Mouse (Mus musculus): ENCODE data around the gene Ppp1r9a.

Ppp1r9a gene

DNA sequence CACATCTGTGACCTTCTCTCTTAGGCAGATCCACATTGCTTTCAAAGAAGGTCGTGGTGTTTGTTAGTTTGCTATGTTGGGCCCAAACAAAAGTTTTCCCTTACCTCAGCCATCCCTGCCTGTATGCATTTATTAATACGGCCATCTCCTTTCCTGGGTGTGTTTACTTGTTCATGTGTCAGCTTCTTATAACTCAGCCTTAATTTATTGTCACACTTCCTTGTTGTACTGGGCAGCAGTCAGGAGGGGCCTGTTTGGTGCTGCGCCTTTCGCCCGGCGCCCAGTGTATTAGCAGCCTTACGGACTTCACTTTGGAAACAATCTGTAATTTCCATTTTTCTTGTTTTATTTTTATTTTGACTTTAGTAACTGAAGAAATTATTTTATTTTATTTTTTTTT is 201.5 kb downstream of the Ppp1r9a start:
- DNase-seq (ENCODE audit: low spot score), result no peak

DNA sequence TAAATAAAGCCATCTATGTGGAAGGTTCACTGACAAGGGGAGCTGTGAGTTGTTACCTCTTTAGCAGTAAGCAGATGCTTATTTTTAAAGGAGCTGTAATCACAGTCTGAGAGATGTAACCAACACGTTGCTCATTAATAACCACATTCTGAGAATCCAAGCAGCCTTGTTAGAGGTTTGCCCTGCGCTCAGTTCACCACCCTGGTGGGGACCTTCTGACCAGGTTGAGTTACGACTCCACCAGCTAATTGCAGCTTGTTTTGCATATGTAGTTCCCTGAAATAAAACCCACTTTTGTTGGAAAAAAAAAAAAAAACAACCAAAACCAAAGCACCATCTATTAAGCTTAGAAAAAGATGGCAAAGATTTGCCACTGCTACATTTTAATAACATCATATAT is 205.8 kb downstream of the Ppp1r9a start:
- no peak for DNase-seq (ENCODE audit: low spot score)

DNA sequence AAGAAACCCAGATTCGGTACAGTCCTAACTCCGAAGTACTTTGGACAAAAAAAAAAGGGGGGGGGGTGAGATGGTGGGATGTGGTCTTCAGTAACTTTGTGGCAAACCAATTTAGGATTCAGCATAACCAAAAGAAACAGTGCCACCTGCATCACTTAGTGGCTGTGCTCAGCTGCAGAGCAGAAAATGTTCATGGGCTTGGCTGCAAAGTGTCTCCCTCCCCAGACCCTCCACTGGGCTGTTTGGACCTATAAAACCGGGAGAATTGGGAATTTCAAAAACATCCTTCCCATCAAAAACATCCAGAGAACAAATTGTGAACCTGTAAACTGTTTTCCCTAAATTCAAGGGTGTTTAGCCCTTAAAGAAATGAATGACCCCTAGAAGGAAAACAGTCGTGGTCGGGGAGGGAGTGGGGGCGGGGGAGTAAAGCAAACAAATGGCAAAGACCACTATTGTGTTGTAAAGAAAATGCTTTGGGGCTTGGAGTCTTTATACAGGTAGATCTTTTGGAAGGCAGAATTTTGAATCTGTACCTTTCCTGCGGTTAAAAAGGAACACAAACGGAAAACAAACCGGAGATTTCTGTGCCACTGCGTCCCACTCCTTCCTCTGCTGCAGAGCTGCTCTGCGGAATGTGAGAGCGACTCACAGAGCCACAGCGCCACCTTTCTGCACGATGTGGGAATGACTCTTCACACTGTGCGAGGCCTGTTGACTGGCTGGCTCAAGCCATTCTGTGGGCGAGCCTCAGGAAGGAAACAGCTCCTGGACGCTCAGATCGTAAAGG is 207.4 kb downstream of the Ppp1r9a start:
- peak; percentile 86 for DNase-seq (ENCODE audit: low spot score)

DNA sequence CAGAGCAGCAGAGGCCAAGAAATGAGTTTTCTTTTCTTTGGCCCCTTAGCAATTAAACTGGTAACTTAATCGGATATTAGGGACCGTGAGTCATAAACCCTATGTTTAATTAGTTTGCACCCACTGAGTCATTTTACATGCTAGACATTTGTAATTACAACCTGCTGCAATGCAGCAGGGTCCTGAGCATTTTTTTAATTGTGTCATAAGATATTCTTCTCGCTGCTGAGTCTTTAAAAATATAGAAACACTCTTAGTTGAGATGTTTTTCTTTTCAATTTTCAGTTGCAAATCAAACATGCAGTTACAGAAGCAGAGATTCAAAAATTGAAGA is 208.0 kb downstream of the Ppp1r9a start:
- no peak for DNase-seq (ENCODE audit: low spot score)

DNA sequence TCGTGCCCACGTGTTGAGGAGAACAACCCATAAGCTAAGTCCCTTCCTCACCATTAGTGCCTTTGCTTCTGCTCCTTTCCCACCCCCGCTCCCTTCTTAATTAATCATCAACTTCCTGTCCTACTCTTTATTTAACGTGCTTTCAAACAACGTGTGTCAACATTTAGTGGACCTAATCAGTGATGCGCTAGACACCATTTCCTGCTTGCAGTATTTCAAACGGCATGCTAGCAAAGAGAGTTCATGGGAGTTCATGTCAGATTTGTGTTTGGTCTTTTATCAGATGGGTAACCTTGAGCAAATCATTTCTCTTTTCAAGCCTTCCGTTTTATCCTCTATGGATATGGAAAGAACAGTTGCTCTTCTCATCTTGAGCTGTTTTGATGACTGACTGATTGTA is 210.4 kb downstream of the Ppp1r9a start:
- no peak for DNase-seq (ENCODE audit: low spot score)

DNA sequence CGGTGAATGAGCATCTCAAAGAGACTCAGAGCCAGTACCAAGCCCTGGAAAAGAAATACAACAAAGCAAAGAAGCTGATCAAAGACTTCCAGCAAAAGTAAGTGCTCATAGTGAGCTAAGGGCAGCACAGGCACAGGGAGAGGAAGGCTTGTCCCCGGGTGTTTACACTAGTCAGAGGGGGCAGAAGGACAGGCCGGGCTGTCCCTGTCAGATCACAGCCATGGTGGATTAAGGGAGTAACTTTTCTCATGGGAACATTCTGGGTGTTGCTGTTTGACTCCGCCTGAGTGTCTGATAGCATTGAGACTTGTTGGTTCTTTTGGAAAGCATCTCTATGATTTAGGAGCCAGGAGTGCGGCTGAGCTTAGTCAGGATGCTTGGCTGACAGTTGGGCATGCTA is 211.0 kb downstream of the Ppp1r9a start:
- DNase-seq (ENCODE audit: low spot score), result no peak

DNA sequence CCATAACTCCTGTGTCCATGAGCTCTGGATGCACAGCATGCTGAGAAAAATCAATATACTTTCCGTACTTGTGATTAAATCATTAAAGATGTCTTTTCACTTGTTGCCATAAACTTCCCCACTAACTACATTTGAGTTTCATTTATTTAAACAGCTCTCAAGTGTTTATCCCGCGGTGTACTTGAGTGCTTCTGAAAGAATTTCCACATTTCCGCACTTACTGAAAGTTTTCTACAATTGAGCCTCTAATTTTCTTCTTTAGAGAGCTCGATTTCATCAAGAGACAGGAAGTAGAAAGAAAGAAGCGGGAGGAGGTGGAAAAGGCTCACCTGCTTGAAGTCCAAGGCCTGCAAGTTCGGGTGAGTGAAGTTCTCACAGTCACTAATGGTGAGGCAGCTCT is 212.1 kb downstream of the Ppp1r9a start:
- DNase-seq (ENCODE audit: low spot score), result no peak

DNA sequence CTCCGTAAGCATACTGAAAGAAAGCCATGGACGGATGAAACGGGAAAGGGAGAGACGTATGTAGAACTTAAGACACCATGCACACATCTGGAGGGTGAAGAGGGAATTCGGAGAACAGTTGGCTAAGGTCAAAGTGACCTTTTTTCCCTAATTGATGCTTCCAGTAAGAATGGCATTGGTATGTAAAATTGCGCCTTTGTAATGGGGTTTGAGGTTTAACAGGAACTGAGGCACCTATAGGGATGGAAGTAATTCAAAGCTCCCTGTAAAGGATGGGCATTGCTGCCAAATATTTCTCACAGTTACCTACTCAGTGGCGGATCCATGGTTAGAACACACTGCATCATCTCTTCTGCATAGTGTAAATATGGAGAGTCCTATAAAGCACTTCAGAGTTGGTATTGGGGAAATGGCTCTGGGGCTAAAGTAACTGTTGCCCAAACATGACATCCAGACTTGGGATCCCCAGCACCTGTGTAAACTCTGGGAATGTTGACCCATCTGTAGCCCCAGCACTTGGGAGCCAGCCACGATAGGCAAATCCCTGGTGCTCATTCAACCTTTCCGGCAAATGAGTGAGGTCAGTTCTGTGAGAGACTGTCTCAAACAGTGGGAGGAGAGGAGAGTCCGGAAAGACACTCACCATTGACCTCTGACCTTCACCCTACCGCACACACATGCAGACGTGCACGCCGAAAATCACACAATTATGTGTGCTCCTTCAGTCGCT is 216.6 kb downstream of the Ppp1r9a start:
- DNase-seq (ENCODE audit: low spot score), result no peak

DNA sequence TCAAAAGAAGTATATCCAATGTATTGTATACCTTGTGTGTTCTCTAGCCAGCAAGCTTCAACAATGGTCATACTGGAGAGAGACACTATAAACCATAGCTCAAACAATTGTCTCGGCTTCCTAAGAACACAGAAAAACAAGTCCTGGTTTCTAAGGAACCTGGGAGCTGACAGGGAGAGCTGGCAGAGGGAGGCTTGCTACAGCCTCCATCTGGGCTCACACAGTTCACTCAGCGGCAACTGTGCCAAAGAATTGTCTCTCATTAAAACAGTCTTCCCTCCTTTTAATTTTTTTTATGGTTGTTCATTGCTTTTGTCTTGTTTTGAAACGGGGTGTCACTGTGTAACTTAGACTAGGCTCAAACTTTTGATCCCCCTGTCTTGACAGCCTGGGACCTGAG is 217.5 kb downstream of the Ppp1r9a start:
- no peak for DNase-seq (ENCODE audit: low spot score)

DNA sequence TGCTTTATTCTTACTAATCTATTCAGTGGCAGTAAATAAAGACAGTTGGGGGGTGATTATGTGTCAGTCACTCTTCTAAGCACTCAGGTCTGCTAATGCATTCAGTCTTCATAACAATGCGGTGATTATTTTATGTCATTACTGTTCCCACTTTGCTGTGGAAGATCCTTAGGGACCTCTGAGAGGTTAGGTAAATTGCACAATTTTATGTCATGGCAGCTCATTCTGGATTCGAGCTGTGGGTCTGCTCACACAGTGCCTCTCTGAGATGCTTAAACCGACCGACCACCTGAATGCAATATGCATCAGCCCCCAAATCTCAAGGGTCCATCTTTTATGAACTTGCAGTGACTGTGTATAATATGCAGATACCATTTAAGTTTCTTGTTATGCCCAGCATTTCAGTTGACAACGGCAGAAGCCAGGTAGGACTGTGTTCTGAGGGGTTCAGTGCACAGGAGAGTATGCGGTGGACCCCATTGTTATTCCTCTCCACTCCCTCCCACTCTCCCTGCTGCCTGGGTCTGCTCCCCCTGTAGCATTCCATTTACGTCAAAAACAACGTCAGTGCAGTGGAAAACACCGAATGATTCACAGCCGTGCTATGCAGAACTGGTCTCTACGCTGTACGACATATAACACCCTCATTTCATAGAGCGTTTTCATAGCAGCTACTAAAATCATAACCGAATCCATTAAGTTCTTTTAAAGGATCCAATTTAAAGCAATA is 226.8 kb downstream of the Ppp1r9a start:
- no peak for DNase-seq (ENCODE audit: low spot score)

DNA sequence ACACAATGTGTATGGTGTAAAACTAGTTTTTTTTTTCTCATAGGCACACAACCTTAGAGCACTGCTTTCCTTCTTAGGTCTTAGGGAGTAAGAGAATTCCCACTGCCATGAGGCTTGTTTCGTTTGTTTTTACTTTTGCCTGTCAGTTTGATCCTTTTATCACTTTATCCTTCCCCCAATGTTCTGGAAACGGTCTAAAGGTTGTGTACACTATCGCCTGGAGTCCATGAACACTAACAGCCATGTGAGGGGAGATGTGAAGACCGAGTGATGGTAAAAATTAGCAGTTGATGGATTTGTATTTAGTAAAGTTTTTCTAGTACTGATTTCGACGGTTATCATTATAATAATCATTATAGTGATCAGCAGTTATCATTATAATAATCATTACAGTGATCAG is 232.3 kb downstream of the Ppp1r9a start:
- DNase-seq (ENCODE audit: low spot score), result no peak

DNA sequence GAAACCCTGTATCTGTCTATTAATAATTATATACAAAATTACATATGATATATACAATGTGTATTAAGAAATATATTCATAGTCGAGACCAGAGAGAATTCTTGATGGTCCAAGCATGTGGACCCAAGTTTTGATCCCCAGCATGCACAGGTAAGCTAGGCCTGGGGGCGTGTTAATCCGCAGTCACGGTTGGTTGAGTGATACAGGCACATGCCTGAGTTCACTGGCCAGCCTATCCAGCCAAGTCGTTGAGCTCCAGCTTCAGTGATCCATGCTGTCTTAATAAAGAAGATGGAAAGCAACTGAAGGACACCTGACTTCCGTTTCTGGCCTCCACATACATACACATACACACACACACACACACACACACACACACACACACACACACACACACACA is 233.3 kb downstream of the Ppp1r9a start:
- no peak for DNase-seq (ENCODE audit: low spot score)

DNA sequence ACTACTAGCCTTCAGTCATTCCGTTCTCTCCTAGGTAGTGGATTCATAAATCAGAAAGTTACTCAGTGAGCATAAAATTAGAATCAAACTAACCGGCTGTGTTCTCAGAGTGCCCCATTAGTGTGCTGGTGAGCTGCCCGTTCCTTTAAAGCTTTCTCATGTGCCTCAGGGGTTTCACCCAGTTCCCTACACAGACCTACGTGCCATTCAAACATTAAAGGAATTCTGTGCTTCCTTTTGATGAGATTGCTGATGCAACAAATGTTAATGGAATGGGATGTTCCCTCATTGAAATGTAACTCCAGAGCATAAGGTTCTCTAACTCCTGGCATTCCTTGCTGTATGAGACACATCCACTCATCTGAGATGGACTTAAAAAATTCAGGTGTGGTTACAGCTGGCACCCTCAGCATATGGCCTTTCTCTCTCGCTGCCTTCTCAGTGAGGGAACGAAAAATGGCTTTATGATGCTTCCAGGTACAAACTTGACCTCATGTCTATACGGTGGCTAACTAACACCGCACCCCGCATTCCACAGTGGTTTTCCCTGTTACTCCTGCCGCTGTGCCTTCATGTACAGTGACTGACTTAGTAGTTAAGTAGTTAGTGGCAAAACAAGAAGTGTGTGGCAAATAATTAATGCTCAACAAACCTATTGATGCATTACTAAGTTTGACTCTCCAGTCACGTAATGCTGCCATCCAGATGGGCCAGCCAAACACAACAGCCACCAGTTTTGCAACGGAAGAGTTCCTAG is 236.3 kb downstream of the Ppp1r9a start:
- DNase-seq (ENCODE audit: low spot score), result no peak

DNA sequence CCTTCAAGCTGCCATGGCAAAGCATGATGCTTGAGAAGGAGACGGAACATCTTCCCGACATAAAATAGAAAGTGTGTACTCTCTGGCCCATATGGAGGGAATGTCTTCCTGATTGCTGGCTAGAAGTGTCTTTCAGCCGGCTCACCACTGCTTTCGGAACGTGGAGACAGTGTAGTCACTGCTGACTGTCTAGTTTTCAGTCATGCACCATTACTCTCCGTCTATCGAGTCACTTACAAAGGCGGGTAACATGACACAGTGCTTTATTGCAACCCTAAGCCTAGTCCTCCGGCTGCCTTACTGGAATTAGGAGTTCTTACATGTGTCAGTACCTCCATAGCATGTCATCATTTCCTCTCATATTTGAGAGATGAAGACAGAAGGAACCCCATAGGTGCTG is 236.9 kb downstream of the Ppp1r9a start:
- DNase-seq (ENCODE audit: low spot score), result no peak

DNA sequence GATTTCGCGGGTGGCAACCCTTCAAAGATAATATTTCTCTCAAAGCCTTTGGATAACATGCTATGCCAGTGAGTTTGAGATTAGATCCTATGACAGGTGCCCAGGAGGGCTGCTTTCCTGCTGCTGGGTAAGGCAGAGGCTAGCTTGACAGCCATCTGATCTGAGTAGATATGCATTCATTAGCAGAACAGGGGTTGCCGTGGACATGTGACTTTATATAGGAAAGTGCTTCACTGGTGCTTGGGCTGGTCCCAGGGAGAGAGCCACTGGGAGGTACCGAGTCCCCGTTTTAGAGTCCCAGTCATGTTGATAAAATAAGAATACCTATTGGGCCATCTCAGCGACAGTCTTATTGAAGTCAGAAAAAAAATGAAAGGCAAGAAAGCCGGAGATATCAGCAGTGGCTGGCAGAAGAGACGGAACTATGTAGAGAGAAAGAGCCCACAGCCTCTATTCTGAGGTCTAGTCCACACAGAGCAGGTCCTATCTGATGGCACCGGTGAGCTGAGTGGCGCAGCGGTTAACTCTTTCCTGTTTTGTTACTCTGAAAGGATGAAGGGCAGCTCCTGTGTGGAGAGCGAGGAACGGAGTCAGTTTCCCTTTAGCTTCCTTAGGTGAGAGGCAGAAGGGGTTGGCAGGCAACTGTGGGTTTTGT is 244.9 kb downstream of the Ppp1r9a start:
- DNase-seq (ENCODE audit: low spot score), result no peak

DNA sequence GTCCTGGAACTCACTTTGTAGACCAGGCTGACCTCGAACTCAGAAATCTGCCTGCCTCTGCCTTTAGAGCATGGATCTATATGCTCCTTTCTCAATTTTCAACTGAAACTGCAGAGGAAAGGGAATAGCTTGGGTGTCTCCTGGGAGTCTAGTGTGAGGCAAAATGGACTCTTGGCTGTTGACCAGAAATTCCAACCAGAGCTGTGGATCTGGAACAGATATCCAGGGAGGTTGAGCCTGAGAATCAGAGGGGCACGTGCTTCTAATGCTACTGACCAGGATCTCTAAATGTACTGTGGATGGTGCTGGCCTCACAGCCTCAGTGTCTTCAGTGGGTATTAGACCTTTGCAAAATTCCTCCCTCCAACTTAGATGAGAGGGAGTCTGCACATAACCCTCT is 247.2 kb downstream of the Ppp1r9a start:
- DNase-seq (ENCODE audit: low spot score), result no peak

DNA sequence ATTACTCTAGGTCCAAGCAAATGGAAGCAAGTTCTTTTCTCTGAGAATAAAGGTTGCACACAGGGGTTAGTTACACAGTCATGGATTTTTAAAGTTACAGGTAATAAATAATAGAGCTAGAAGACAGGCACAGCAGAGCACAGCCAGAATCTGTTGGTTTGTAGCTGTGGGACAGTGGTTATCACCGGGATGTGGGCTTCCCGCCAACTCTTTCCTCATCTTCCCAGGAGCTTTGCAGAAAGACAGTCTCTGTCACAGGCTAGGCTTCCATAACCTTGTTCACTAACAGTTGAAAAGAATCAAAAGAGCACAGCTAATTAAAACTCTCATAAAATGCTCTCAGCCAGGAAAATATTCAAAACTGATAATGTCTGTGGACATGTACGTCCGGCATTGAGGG is 248.5 kb downstream of the Ppp1r9a start:
- peak; percentile 7 for DNase-seq (ENCODE audit: low spot score)

DNA sequence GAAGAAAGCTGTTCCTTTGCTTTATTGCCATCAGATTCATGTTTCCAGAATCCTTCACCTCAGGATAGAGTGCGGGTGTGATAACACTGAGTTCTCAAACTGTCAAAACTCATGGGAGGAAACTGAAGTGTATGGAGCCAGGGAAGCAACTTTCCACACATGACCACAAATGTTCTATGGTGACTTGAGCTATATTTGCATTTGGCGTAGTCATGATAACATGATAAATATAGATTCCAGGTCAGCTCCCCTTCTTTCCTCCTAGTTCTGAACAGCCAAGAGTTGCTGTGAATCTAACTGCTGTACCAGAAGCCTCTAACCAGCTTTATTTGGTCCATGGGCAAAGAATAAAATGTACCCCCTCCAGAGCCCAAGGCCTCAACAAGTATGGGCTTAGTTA is 249.5 kb downstream of the Ppp1r9a start:
- DNase-seq (ENCODE audit: low spot score), result no peak

DNA sequence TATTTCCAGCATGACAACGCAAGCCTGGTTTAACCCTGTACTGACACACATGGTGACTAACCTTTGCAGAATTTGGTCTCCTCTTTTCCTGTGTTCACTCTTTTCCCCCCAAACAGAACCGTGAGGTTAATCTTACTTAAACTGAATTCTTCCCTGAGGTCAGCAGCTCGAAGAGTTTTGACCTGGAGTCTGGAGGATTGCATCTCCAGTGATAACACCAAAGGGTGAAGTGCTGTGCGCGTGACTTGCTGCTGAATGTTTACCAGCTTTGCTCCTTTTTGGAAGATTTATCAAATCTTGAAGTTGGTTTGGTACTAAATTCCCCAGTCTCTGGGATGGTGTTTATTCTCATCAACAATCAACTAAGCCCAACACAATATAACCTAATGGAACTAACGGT is 252.1 kb downstream of the Ppp1r9a start:
- DNase-seq (ENCODE audit: low spot score), result no peak

DNA sequence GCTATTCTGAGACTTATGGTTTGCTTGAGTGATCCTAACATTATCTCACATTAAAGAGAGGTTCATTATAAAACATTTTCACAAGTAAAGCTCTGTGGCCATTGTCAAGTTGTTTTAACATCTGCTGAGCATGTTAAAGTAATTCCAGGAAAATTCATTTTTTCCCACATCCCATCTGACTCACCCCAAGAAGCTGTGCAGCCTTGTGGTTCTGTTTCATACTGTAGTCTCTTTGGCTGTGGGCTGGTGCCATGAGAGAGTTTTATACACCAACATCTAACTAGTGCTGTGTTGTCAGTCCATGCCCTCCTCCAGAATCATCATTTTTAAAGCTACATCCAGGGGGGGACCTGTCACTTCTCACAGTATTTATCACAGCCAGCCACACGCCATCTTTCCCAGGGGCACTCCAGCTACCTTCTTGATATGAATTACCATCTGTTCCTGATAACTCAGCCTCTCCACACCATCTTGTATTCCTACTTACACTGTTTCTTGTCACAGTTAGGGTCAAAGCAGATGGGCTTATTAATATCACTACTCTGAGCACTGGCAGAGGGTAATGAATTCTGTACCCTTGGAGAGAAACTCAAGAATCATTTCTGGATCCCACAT is 252.7 kb downstream of the Ppp1r9a start:
- DNase-seq (ENCODE audit: low spot score), result no peak
